Mouse (Mus musculus) small intestine, adult 2 months (tissue): Measurements from ENCODE around the gene Nectin3.

Experiments used
- CTCF ChIP-seq: fragments of 200-500 bp; IDR thresholded peaks from 2 replicates; pipeline ENCODE4 v1.5.1; 2012; ENCODE audit warnings: low read depth, mild to moderate bottlenecking, control low read depth, inconsistent platforms, low read length, moderate library complexity, mixed read lengths; ENCODE audit not compliant: insufficient replicate concordance, insufficient read length; ENCODE audit errors: extremely low read depth
- POLR2A ChIP-seq: fragments of 200-500 bp; IDR thresholded peaks from 2 replicates; pipeline ENCODE4 v1.6.1; 2012; ENCODE audit warnings: low read depth, mild to moderate bottlenecking, control low read depth, inconsistent platforms, low read length, moderate library complexity

DNA sequence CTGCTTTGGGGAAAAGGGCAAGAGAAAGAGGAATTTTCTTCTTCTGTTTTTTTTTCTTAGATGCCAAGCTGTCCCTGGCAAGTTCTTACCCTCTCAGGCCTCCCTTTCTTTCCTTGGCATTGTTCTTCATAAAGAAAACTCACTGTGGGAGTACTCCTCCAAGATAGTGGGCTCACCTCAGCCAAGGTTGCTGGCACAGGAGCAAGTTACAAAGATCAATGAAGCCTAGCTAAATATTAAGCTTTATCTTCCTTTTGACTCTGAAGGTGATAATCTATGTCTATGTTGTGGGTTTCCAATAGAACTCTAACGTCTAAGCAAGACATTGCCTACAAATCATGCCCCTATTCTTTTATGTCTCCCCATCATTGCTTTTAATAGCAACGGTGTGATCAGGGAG, 21.3 kb upstream of the Nectin3 start:
- no peak for TF ChIP-seq CTCF
- TF ChIP-seq POLR2A = no peak
